Mouse (Mus musculus): ENCODE measurements at regions not wholly inside any gene's neighbourhood (a gene's known extent, or its start where the extent isn't known, plus 50 kb on each side); places are given as distances from the start of the nearest gene placed in this dataset.
A peak's percentile ranks its signal among the peaks of the same experiment; 100 is the strongest.

- no peaks in the 10 kb centered on the region for H3K4me1 ChIP-seq (ENCODE audit: insufficient read depth, low read depth, low read length)
- H3K27me3 ChIP-seq (replicated peaks; ENCODE audit: insufficient read depth, low read length): no peaks in the 10 kb centered on the region
- whole genome bisulfite sequencing: 22% methylated on average over 12 of the region's 12 CpGs
- no peaks in the 10 kb centered on the region for H3K36me3 ChIP-seq (ENCODE audit: insufficient read depth, low read length)
- TF ChIP-seq CTCF (IDR thresholded peaks at IDR 0.05) (no peak), EP300 (IDR thresholded peaks at IDR 0.05) (no peak)
- H3K4me2 ChIP-seq (replicated peaks; ENCODE audit: low read depth, low read length): peak overlapping the region; percentile 28
- no peak for ATAC-seq
- H3K4me3 ChIP-seq (ENCODE audit: low read depth, low read length): no peak overlapping the region
- no peaks in the 10 kb centered on the region for H3K9me3 ChIP-seq (ENCODE audit: low read length)
- no peak overlapping the region for H3K27ac ChIP-seq (ENCODE audit: low read length)
- DNase-seq (ENCODE audit: low spot score): no peak
- H3K9ac ChIP-seq (replicated peaks; ENCODE audit: low read depth): no peak overlapping the region
These were observed 193.8 kb upstream of the Adgrl2 start for GRCm38 (mm10) chr3:149184136-149184551.

GRCm38 (mm10) chr3:149182095-149182494, 191.7 kb upstream of the Adgrl2 start:
- H3K9ac ChIP-seq (replicated peaks; ENCODE audit: low read depth): no peak overlapping the region
- 80% methylated on average over 5 of the region's 5 CpGs for WGBS

DNA sequence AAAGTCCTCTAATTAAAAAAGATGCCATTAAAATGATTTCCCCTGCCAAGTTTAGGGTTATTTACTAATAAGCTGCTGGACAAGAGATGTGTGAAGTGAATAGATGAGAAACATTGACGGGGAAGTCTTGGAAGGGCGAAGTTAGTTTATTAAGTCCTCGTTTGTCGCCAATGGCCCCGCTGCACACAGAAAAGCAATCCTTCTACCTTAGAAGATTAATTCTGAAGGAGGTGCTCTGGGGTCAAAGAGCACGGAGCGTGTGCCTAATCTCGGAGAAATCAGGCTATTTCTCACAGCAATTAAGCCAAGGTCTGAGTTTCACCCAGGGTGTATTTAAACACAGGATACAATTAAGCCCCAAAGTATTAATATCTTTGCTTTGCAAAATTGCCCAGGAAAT, 189.8 kb upstream of the Adgrl2 start:
- H3K4me2 ChIP-seq (replicated peaks; ENCODE audit: low read depth, low read length): peak overlapping the region; percentile 29
- no peak overlapping the region for H3K27ac ChIP-seq (ENCODE audit: low read length)
- TF ChIP-seq CTCF (IDR thresholded peaks at IDR 0.05) (no peak), EP300 (IDR thresholded peaks at IDR 0.05) (no peak)
- H3K4me1 ChIP-seq (ENCODE audit: insufficient read depth, low read depth, low read length): no peaks in the 10 kb centered on the region
- H3K9me3 ChIP-seq (ENCODE audit: low read length): no peaks in the 10 kb centered on the region
- no peak overlapping the region for H3K4me3 ChIP-seq (ENCODE audit: low read depth, low read length)
- DNase-seq (ENCODE audit: low spot score): no peak
- H3K36me3 ChIP-seq (ENCODE audit: insufficient read depth, low read length): no peaks in the 10 kb centered on the region
- no peaks in the 10 kb centered on the region for H3K27me3 ChIP-seq (replicated peaks; ENCODE audit: insufficient read depth, low read length)
- 36% methylated on average over 8 of the region's 8 CpGs for WGBS
- H3K9ac ChIP-seq (replicated peaks; ENCODE audit: low read depth): no peak overlapping the region
- no peak for ATAC-seq

More at GRCm38 (mm10) chr3:149182095-149182494, 191.7 kb upstream of the Adgrl2 start:
- Histone ChIP-seq H3K4me2 (replicated peaks; ENCODE audit: low read depth, low read length) (no peak overlapping the region), H3K9me3 (ENCODE audit: low read length) (no peaks in the 10 kb centered on the region), H3K4me3 (ENCODE audit: low read depth, low read length) (no peak overlapping the region), H3K4me1 (ENCODE audit: insufficient read depth, low read depth, low read length) (no peaks in the 10 kb centered on the region), H3K27me3 (replicated peaks; ENCODE audit: insufficient read depth, low read length) (no peaks in the 10 kb centered on the region), H3K27ac (ENCODE audit: low read length) (no peak overlapping the region), H3K36me3 (ENCODE audit: insufficient read depth, low read length) (no peaks in the 10 kb centered on the region)
- TF ChIP-seq EP300 (IDR thresholded peaks at IDR 0.05): no peak
- no peak for TF ChIP-seq CTCF (IDR thresholded peaks at IDR 0.05)
- DNase-seq (ENCODE audit: low spot score) (no peak), ATAC-seq (no peak)

GRCm38 (mm10) chr3:149179486-149180116, 189.2 kb upstream of the Adgrl2 start:
- ATAC-seq (peak; percentile 40; the same call in 1 of the 2 replicates), DNase-seq (ENCODE audit: low spot score) (peak; percentile 70)
- Histone ChIP-seq H3K36me3 (ENCODE audit: insufficient read depth, low read length) (no peaks in the 10 kb centered on the region), H3K27ac (ENCODE audit: low read length) (no peak overlapping the region), H3K4me3 (ENCODE audit: low read depth, low read length) (no peak overlapping the region), H3K9me3 (ENCODE audit: low read length) (no peaks in the 10 kb centered on the region), H3K4me2 (replicated peaks; ENCODE audit: low read depth, low read length) (peak overlapping the region; percentile 29; the same call in 1 of the 2 replicates), H3K27me3 (replicated peaks; ENCODE audit: insufficient read depth, low read length) (no peaks in the 10 kb centered on the region), H3K9ac (replicated peaks; ENCODE audit: low read depth) (no peak overlapping the region), H3K4me1 (ENCODE audit: insufficient read depth, low read depth, low read length) (no peaks in the 10 kb centered on the region)
- WGBS: 46% methylated on average over 11 of the region's 11 CpGs
- TF ChIP-seq CTCF (IDR thresholded peaks at IDR 0.05): no peak
- 0 out of 2 replicates have a peak, but pooled peaks have one; percentile 18 for TF ChIP-seq EP300 (IDR thresholded peaks at IDR 0.05)

DNA sequence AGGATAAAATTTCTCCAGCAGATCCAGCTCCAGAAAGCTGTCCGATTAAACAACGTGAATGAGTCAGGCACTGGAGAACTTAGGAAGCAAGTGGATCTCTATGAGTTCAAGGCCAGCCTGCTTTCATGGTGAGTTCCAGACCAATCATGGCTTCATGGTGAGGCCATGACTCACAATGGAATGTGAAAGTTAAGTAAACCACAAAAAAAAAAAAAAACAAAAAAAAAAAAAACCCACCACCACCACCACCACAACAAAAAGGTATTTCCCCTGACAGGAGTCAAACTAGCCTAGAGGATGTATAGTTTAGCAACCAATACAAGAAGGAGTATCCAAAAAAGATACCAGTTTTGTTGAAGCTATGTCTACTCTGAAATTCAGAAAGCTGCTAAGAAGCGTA, 188.5 kb upstream of the Adgrl2 start:
- Histone ChIP-seq H3K27ac (ENCODE audit: low read length) (no peak overlapping the region), H3K9ac (replicated peaks; ENCODE audit: low read depth) (no peak overlapping the region), H3K27me3 (replicated peaks; ENCODE audit: insufficient read depth, low read length) (no peaks in the 10 kb centered on the region), H3K4me3 (ENCODE audit: low read depth, low read length) (no peak overlapping the region), H3K4me2 (replicated peaks; ENCODE audit: low read depth, low read length) (no peak overlapping the region), H3K9me3 (ENCODE audit: low read length) (no peaks in the 10 kb centered on the region), H3K4me1 (ENCODE audit: insufficient read depth, low read depth, low read length) (no peaks in the 10 kb centered on the region), H3K36me3 (ENCODE audit: insufficient read depth, low read length) (no peaks in the 10 kb centered on the region)
- WGBS: 92% methylated on average over 3 of the region's 3 CpGs
- no peak for DNase-seq (ENCODE audit: low spot score)
- ATAC-seq: no peak
- TF ChIP-seq CTCF (IDR thresholded peaks at IDR 0.05): no peak
- no peak for TF ChIP-seq EP300 (IDR thresholded peaks at IDR 0.05)

- no peak for ATAC-seq
- Histone ChIP-seq H3K27me3 (replicated peaks; ENCODE audit: insufficient read depth, low read length) (no peaks in the 10 kb centered on the region), H3K4me3 (ENCODE audit: low read depth, low read length) (no peak overlapping the region), H3K36me3 (ENCODE audit: insufficient read depth, low read length) (no peaks in the 10 kb centered on the region), H3K9me3 (ENCODE audit: low read length) (no peaks in the 10 kb centered on the region), H3K4me1 (ENCODE audit: insufficient read depth, low read depth, low read length) (peaks cover 5% of the 10 kb centered on the region; the same call in 1 of the 2 replicates), H3K9ac (replicated peaks; ENCODE audit: low read depth) (no peak overlapping the region), H3K27ac (ENCODE audit: low read length) (no peak overlapping the region), H3K4me2 (replicated peaks; ENCODE audit: low read depth, low read length) (no peak overlapping the region)
- TF ChIP-seq CTCF (IDR thresholded peaks at IDR 0.05) (no peak), EP300 (IDR thresholded peaks at IDR 0.05) (no peak)
- no peak for DNase-seq (ENCODE audit: low spot score)
- 53% methylated on average over 11 of the region's 11 CpGs for WGBS
These were observed 184.5 kb upstream of the Adgrl2 start for GRCm38 (mm10) chr3:149174689-149175390.

All from lung, postnatal 0 days (tissue).